23 mouse cellular contexts compared by ENCODE assay signal in genomic region chr10:83641641-83642040, GRCm38 (mm10). TPM values are rescaled to one million over a fixed set of nuclear protein-coding genes. Genes with fewer than 3 reads are reported as not detected.
DNase-seq lines count a peak whose midpoint lies in the region; ATAC-seq and TF ChIP-seq lines count a peak whose summit lies in the region.
"Had no signal": no experiment of that assay in that cellular context is flagged by ENCODE, and none has a peak within 500 bp of the region (broad histone marks: within the 10 kb centered on the region; RNA-seq: fewer than 3 reads in every experiment).

No protein-coding gene starts in this region.

- no peak overlapping the region for H3K9ac ChIP-seq in forebrain, embryonic 16.5 days (replicated peaks; ENCODE audit: low read depth, low read length)
- H3K9ac ChIP-seq in forebrain, embryonic 11.5 days (ENCODE audit: low read length): no peak overlapping the region
- H3K9ac ChIP-seq in liver, postnatal 0 days (replicated peaks): no peak overlapping the region
- H3K9ac ChIP-seq: embryonic facial prominence, embryonic 15.5 days; hindbrain, embryonic 12.5 days; liver, embryonic 14.5 days; midbrain, embryonic 12.5 days; neural tube, embryonic 13.5 days had no signal

- H3K36me3 ChIP-seq in forebrain, embryonic 16.5 days (ENCODE audit: control insufficient read depth, insufficient read depth): no peaks in the 10 kb centered on the region
- H3K36me3 ChIP-seq in forebrain, embryonic 11.5 days (ENCODE audit: control insufficient read depth, insufficient read depth, low read length): no peaks in the 10 kb centered on the region
- H3K36me3 ChIP-seq in liver, postnatal 0 days (replicated peaks; ENCODE audit: insufficient read depth, low read length): 0 out of 2 replicates have a peak, but pooled peaks cover 5% of the 10 kb centered on the region
- H3K36me3 ChIP-seq: embryonic facial prominence, embryonic 15.5 days; midbrain, embryonic 12.5 days had no signal

- DNase-seq in forebrain, embryonic 11.5 days (ENCODE audit: low spot score): no peak
- peak; percentile 47 for DNase-seq in liver, postnatal 0 days
- DNase-seq in liver: no peak
- peak; percentile 53 for DNase-seq in adipocyte (ENCODE audit: low spot score)
- DNase-seq in cerebellum, adult 9-10 months: peak; percentile 63
- DNase-seq in kidney, postnatal 10 days: no peak
- no peak for DNase-seq in thymus, postnatal 25 days
- DNase-seq: adrenal gland, adult 2 months; gastrocnemius, postnatal 36 days; heart, postnatal 10 days; kidney, adult 8-10 months; kidney, postnatal 25 days; layer of hippocampus, adult 9-11 months; thymus, postnatal 36 days had no signal

- peaks cover 23% of the 10 kb centered on the region for H3K4me1 ChIP-seq in forebrain, embryonic 16.5 days (replicated peaks; ENCODE audit: control insufficient read depth, insufficient read depth, low read length)
- no peaks in the 10 kb centered on the region; the same call in 1 of the 2 replicates for H3K4me1 ChIP-seq in forebrain, embryonic 11.5 days (replicated peaks; ENCODE audit: control insufficient read depth, insufficient read depth, low read length)
- H3K4me1 ChIP-seq in liver, postnatal 0 days (ENCODE audit: insufficient read depth): peaks cover 37% of the 10 kb centered on the region

- no peaks in the 10 kb centered on the region for H3K9me3 ChIP-seq in forebrain, embryonic 16.5 days (ENCODE audit: control insufficient read depth, low read length)
- no peaks in the 10 kb centered on the region for H3K9me3 ChIP-seq in forebrain, embryonic 11.5 days (ENCODE audit: control insufficient read depth, low read length)
- H3K9me3 ChIP-seq in liver, postnatal 0 days (ENCODE audit: low read length): no peaks in the 10 kb centered on the region
- H3K9me3 ChIP-seq: embryonic facial prominence, embryonic 15.5 days; hindbrain, embryonic 12.5 days; midbrain, embryonic 12.5 days; neural tube, embryonic 13.5 days had no signal

- no peak for TF ChIP-seq CTCF in liver, postnatal 0 days (IDR thresholded peaks at IDR 0.05; ENCODE audit: low read depth)

- H3K4me3 ChIP-seq in forebrain, embryonic 16.5 days (replicated peaks; ENCODE audit: low read length): no peak overlapping the region
- no peak overlapping the region for H3K4me3 ChIP-seq in forebrain, embryonic 11.5 days (ENCODE audit: low read depth, low read length)
- no peak overlapping the region for H3K4me3 ChIP-seq in liver, postnatal 0 days (ENCODE audit: low read depth, low read length)
- H3K4me3 ChIP-seq: embryonic facial prominence, embryonic 15.5 days; hindbrain, embryonic 12.5 days; midbrain, embryonic 12.5 days; neural tube, embryonic 13.5 days had no signal

- H3K27me3 ChIP-seq in forebrain, embryonic 16.5 days (replicated peaks; ENCODE audit: control insufficient read depth, insufficient read depth, low read length): no peaks in the 10 kb centered on the region
- H3K27me3 ChIP-seq in forebrain, embryonic 11.5 days (ENCODE audit: control insufficient read depth, insufficient read depth, low read length): no peaks in the 10 kb centered on the region
- H3K27me3 ChIP-seq in liver, postnatal 0 days (ENCODE audit: insufficient read depth, low read length): no peaks in the 10 kb centered on the region
- H3K27me3 ChIP-seq: embryonic facial prominence, embryonic 15.5 days; hindbrain, embryonic 12.5 days; midbrain, embryonic 12.5 days; neural tube, embryonic 13.5 days had no signal

- 78% methylated on average over 3 of the region's 3 CpGs for WGBS in forebrain, embryonic 16.5 days
- WGBS in forebrain, embryonic 11.5 days: 94% methylated on average over 3 of the region's 3 CpGs
- 57% methylated on average over 3 of the region's 3 CpGs for WGBS in liver, postnatal 0 days (ENCODE audit: insufficient replicate concordance)

- H3K27ac ChIP-seq in forebrain, embryonic 16.5 days (ENCODE audit: low read length): no peak overlapping the region
- no peak overlapping the region for H3K27ac ChIP-seq in forebrain, embryonic 11.5 days (ENCODE audit: low read depth, low read length)
- peak overlapping the region; percentile 66; the same call in 1 of the 2 replicates for H3K27ac ChIP-seq in liver, postnatal 0 days (ENCODE audit: low read depth)
- H3K27ac ChIP-seq: embryonic facial prominence, embryonic 15.5 days; hindbrain, embryonic 12.5 days; liver, embryonic 14.5 days; macrophage; midbrain, embryonic 12.5 days; neural tube, embryonic 13.5 days had no signal

- H3K4me2 ChIP-seq in forebrain, embryonic 16.5 days (ENCODE audit: low read length): no peak overlapping the region
- H3K4me2 ChIP-seq in forebrain, embryonic 11.5 days (ENCODE audit: low read depth, low read length, severe bottlenecking): no peak overlapping the region
- H3K4me2 ChIP-seq in liver, postnatal 0 days (ENCODE audit: low read depth, low read length): no peak overlapping the region
- H3K4me2 ChIP-seq: embryonic facial prominence, embryonic 15.5 days; heart, embryonic 11.5 days; hindbrain, embryonic 12.5 days; midbrain, embryonic 12.5 days; neural tube, embryonic 13.5 days had no signal

- no peak for TF ChIP-seq EP300 in liver, postnatal 0 days (IDR thresholded peaks at IDR 0.05; ENCODE audit: low read depth)

- ATAC-seq in forebrain, embryonic 16.5 days: 0 out of 2 replicates have a peak, but pooled peaks have one; percentile 21
- ATAC-seq in forebrain, embryonic 11.5 days (replicated peaks; ENCODE audit: low FRiP score): no peak
- ATAC-seq in liver, postnatal 0 days: 0 out of 2 replicates have a peak, but pooled peaks have one; percentile 7
- ATAC-seq: inflammation-experienced regulatory T-cells, adult 6 months had no signal

RNA-seq across cellular contexts. Expression of gene Appl2, which starts 6.9 kb away (rescaled TPM):
- 34.9 and 38.5 TPM in 2 replicates for polyA plus RNA-seq in forebrain, embryonic 16.5 days (2015; fragmentation: Nextera tagmentation; extraction: Ambion mirVana)
- polyA plus RNA-seq in forebrain, embryonic 11.5 days (2014; fragmentation: Nextera tagmentation; extraction: Ambion mirVana): 41.1 and 42.0 TPM in 2 replicates
- polyA plus RNA-seq in liver, postnatal 0 days (2015; fragmentation: Nextera tagmentation; extraction: Ambion mirVana): 7.8 and 9.2 TPM in 2 replicates

Comparison
In these comparisons a context has a peak if more than half of its experiments do, and no peak if none do; other contexts are left out.
1. DNase-seq: peak in liver, postnatal 0 days (single experiment), adipocyte (single experiment) and cerebellum, adult 9-10 months (single experiment); none in forebrain, embryonic 11.5 days (single experiment), liver (single experiment), kidney, postnatal 10 days (single experiment) and thymus, postnatal 25 days (single experiment).